Mouse (Mus musculus) inflammation-experienced regulatory T-cells (primary cell): Measurements from ENCODE around the gene Fbxw24. TPM values are rescaled to one million over a fixed set of nuclear protein-coding genes. Genes with fewer than 3 reads are reported as not detected.

Source experiments
- polyA plus RNA-seq, 2 experiments: library from polyadenylated mRNA; unstranded; fragments of 100-300 nt; shearing (Covaris generic); gene quantifications; one replicate each; pipeline ENCODE4 v1.2.1; 2017

Fbxw24 gene
- under 1 TPM in 1 of 2 experiments, not detected in 1; 0.32 TPM for polyA plus RNA-seq

GRCm38 (mm10) chr9:109625957-109626356 is at the start of gene Fbxw24:
TSS of gene Fbxw24 (minus strand) at chr9:109626057.

GRCm38 (mm10) chr9:109664552-109664951 is 38.7 kb upstream of the Fbxw24 start, which contains the start of gene Fbxw25:
TSS of gene Fbxw25 (minus strand) at chr9:109664652.

GRCm38 (mm10) chr9:109568162-109568561 is 57.7 kb downstream of the Fbxw24 start, which contains the start of gene Fbxw15:
TSS of gene Fbxw15 (minus strand) at chr9:109568262.

Other genes starting within 250 kb of the Fbxw24 start
- under 1 TPM in 1 of 2 experiments, not detected in 1; 0.54 TPM for gene Fbxw22, start 221.8 kb downstream of the Fbxw24 start, polyA plus RNA-seq
- not detected for gene Fbxw16, start 176.9 kb downstream of the Fbxw24 start, polyA plus RNA-seq
- gene Fbxw19, start 130.2 kb downstream of the Fbxw24 start, polyA plus RNA-seq, result under 1 TPM in 1 of 2 experiments, not detected in 1; 0.51 TPM
- under 1 TPM in 1 of 2 experiments, not detected in 1; 0.38 TPM for gene Fbxw15, start 57.8 kb downstream of the Fbxw24 start, polyA plus RNA-seq
- gene Fbxw25, start 38.6 kb upstream of the Fbxw24 start, polyA plus RNA-seq, result not detected
- gene Fbxw18, start 76.6 kb upstream of the Fbxw24 start, polyA plus RNA-seq, result under 1 TPM in 1 of 2 experiments, not detected in 1; 0.61 TPM
- under 1 TPM in 1 of 2 experiments, not detected in 1; 0.56 TPM for gene Fbxw26, start 120.0 kb upstream of the Fbxw24 start, polyA plus RNA-seq
- not detected for gene Fbxw27, start 164.6 kb upstream of the Fbxw24 start, polyA plus RNA-seq
- 1 to 10 TPM in 1 of 2 experiments, not detected in 1; 1.0 TPM for gene Spink8, start 186.2 kb upstream of the Fbxw24 start, polyA plus RNA-seq
- 10 to 100 TPM; 11.3 to 17.9 TPM for gene Nme6, start 206.7 kb upstream of the Fbxw24 start, polyA plus RNA-seq
- gene Camp, start 223.6 kb upstream of the Fbxw24 start, polyA plus RNA-seq, result 1 to 10 TPM in 1 of 2 experiments, not detected in 1; 2.0 TPM
- gene Cdc25a, start 249.5 kb upstream of the Fbxw24 start, polyA plus RNA-seq, result 10 to 100 TPM; 11.7 to 12.9 TPM